Mouse (Mus musculus) left cerebral cortex, adult 11 months (tissue): ENCODE results near the gene Adat1.
A peak's percentile ranks its signal among the peaks of the same experiment; 100 is the strongest.

Experiments
- DNase-seq: peaks from one replicate; pipeline ENCODE4 v3.0.0; 2022; ENCODE audit warnings: low spot score

Adat1 gene

GRCm38 (mm10) chr8:111992013-111992702 is at the start of gene Adat1:
Gene Adat1, minus strand, starts transcription at chr8:111992302.
- DNase-seq, result peak; percentile 77

GRCm38 (mm10) chr8:112037521-112037920 is 45.4 kb upstream of the Adat1 start:
- no peak for DNase-seq

- no peak for DNase-seq
Measured at GRCm38 (mm10) chr8:112034603-112035002, 42.5 kb upstream of the Adat1 start.

GRCm38 (mm10) chr8:112033071-112033470 is 41.0 kb upstream of the Adat1 start:
- no peak for DNase-seq

GRCm38 (mm10) chr8:112030663-112031062 is 38.6 kb upstream of the Adat1 start:
- no peak for DNase-seq

GRCm38 (mm10) chr8:112029455-112029854 is 37.4 kb upstream of the Adat1 start:
- DNase-seq, result no peak

GRCm38 (mm10) chr8:112014936-112015335 is 22.8 kb upstream of the Adat1 start, which contains the start of gene Gm6793:
Gene Gm6793, minus strand, starts transcription at chr8:112015036.
- no peak for DNase-seq

GRCm38 (mm10) chr8:112011816-112012242 is 19.7 kb upstream of the Adat1 start:
- no peak for DNase-seq

GRCm38 (mm10) chr8:112010997-112011815 is 19.1 kb upstream of the Adat1 start, which contains the start of the genes Kars and Terf2ip:
Gene Kars, minus strand, starts transcription at chr8:112011323.
Gene Terf2ip, plus strand, starts transcription at chr8:112011398.
- peak; percentile 80 for DNase-seq

GRCm38 (mm10) chr8:112009558-112009957 is 17.5 kb upstream of the Adat1 start:
- DNase-seq, result no peak

- no peak for DNase-seq
Measured at GRCm38 (mm10) chr8:112007669-112008068, 15.6 kb upstream of the Adat1 start.

GRCm38 (mm10) chr8:112005601-112006000 is 13.5 kb upstream of the Adat1 start:
- no peak for DNase-seq

GRCm38 (mm10) chr8:112004754-112005153 is 12.7 kb upstream of the Adat1 start:
- no peak for DNase-seq

- DNase-seq, result no peak
Measured at GRCm38 (mm10) chr8:111992703-111993039, 569 bp upstream of the Adat1 start.

- no peak for DNase-seq
Measured at GRCm38 (mm10) chr8:111991278-111991677, 824 bp downstream of the Adat1 start.

GRCm38 (mm10) chr8:111989911-111990310 is 2.2 kb downstream of the Adat1 start:
- no peak for DNase-seq

- no peak for DNase-seq
Measured at GRCm38 (mm10) chr8:111984511-111984910, 7.6 kb downstream of the Adat1 start.

GRCm38 (mm10) chr8:111982116-111982515 is 10.0 kb downstream of the Adat1 start:
- DNase-seq, result no peak

- DNase-seq, result no peak
Measured at GRCm38 (mm10) chr8:111978147-111978546, 14.0 kb downstream of the Adat1 start.

- DNase-seq, result no peak
Measured at GRCm38 (mm10) chr8:111976326-111976725, 15.8 kb downstream of the Adat1 start.

GRCm38 (mm10) chr8:111975706-111976105 is 16.4 kb downstream of the Adat1 start:
- DNase-seq, result no peak

- DNase-seq, result no peak
Measured at GRCm38 (mm10) chr8:111974138-111974537, 18.0 kb downstream of the Adat1 start.

- DNase-seq, result no peak
Measured at GRCm38 (mm10) chr8:111968991-111969390, 23.1 kb downstream of the Adat1 start.
